Mouse (Mus musculus): ENCODE measurements around the gene Oasl2. TPM values are rescaled to one million over a fixed set of nuclear protein-coding genes. Genes with fewer than 3 reads are reported as not detected.

Gene Oasl2
- polyA plus RNA-seq, 1 experiment, result 11.2 TPM

DNA sequence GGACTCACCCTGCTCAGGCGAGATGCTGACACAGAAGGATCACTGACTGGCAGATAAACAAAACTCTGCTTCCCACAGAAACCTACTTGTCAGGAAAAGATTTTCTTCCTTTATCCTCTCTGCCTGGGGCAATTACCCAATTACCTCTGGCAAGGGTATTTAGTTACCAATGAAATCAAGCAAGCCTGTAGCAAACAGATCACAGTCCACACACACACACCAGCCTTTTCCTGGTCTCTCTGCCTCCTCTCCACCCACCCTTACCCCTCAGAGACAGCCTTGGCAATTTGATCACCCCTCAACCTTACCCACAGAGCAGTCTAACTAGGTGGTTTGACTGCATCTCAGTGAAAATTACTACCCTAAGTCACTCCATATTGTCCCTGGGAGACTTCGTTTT, 7.7 kb upstream of the Oasl2 start:
- DNase-seq, result no peak
- no peaks in the 10 kb centered on the region for H3K27me3 ChIP-seq (replicated peaks; ENCODE audit: control insufficient read depth, insufficient read depth, low read length)
- no peaks in the 10 kb centered on the region for H3K4me1 ChIP-seq (ENCODE audit: control insufficient read depth, insufficient read depth, low read length)
- H3K4me3 ChIP-seq (ENCODE audit: insufficient read depth, low read depth, low read length), result no peak overlapping the region
- H3K36me3 ChIP-seq (ENCODE audit: control insufficient read depth, insufficient read depth, low read length), result no peaks in the 10 kb centered on the region
- WGBS, result 94% methylated on average over 2 of the region's 2 CpGs
- TF ChIP-seq CTCF (conservative IDR thresholded peaks at IDR 0.05; ENCODE audit: insufficient read depth, insufficient read length, low read depth, low read length), result no peak
- TF ChIP-seq POLR2A (IDR thresholded peaks at IDR 0.05; ENCODE audit: low read depth, low read length), result no peak
- H3K27ac ChIP-seq (ENCODE audit: insufficient read depth, low read depth, low read length), result no peak overlapping the region

GRCm38 (mm10) chr5:114895542-114895941, 1.2 kb upstream of the Oasl2 start:
- 91% methylated on average over 4 of the region's 4 CpGs for WGBS
- Histone ChIP-seq H3K27ac (ENCODE audit: insufficient read depth, low read depth, low read length) (no peak overlapping the region), H3K4me1 (ENCODE audit: control insufficient read depth, insufficient read depth, low read length) (no peaks in the 10 kb centered on the region), H3K36me3 (ENCODE audit: control insufficient read depth, insufficient read depth, low read length) (no peaks in the 10 kb centered on the region), H3K27me3 (replicated peaks; ENCODE audit: control insufficient read depth, insufficient read depth, low read length) (no peaks in the 10 kb centered on the region), H3K4me3 (ENCODE audit: insufficient read depth, low read depth, low read length) (no peak overlapping the region)
- no peak for DNase-seq
- TF ChIP-seq POLR2A (IDR thresholded peaks at IDR 0.05; ENCODE audit: low read depth, low read length), result no peak

- TF ChIP-seq POLR2A (IDR thresholded peaks at IDR 0.05; ENCODE audit: low read depth, low read length), result no peak
- TF ChIP-seq CTCF (conservative IDR thresholded peaks at IDR 0.05; ENCODE audit: insufficient read depth, insufficient read length, low read depth, low read length), result no peak
- no peaks in the 10 kb centered on the region for H3K4me1 ChIP-seq (ENCODE audit: control insufficient read depth, insufficient read depth, low read length)
- peak overlapping the region; percentile 75 for H3K27ac ChIP-seq (ENCODE audit: insufficient read depth, low read depth, low read length)
- 14% methylated on average over 7 of the region's 7 CpGs for WGBS
- H3K4me3 ChIP-seq (ENCODE audit: insufficient read depth, low read depth, low read length), result peak overlapping the region; percentile 57
- H3K27me3 ChIP-seq (replicated peaks; ENCODE audit: control insufficient read depth, insufficient read depth, low read length), result no peaks in the 10 kb centered on the region
- H3K36me3 ChIP-seq (ENCODE audit: control insufficient read depth, insufficient read depth, low read length), result no peaks in the 10 kb centered on the region
- peak; percentile 75 for DNase-seq
Observed at GRCm38 (mm10) chr5:114897374-114897793, 648 bp downstream of the Oasl2 start.

DNA sequence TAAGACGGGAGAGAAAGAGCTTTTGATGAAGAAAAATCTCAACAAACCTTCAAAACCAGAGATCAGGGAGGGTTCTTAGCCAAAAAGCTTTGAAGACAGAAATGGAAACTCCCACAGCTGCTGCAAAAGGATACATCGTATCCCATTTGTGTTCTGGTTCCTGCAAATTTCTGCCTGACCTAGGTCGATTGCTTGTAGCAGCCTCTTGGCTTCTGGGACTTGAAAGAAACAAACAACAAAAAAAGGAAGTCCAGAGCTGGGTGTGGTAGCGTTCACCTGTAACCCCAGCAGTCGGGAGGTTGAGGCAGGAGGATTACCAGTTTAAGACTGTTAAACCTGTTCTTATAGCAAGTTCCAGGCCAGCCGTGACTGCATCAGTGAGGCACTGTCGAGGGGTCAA, 2.1 kb downstream of the Oasl2 start:
- no peaks in the 10 kb centered on the region for H3K4me1 ChIP-seq (ENCODE audit: control insufficient read depth, insufficient read depth, low read length)
- H3K27me3 ChIP-seq (replicated peaks; ENCODE audit: control insufficient read depth, insufficient read depth, low read length), result no peaks in the 10 kb centered on the region
- 62% methylated on average over 7 of the region's 7 CpGs for WGBS
- DNase-seq, result no peak
- H3K36me3 ChIP-seq (ENCODE audit: control insufficient read depth, insufficient read depth, low read length), result no peaks in the 10 kb centered on the region
- peak overlapping the region; percentile 33; the same call in 1 of the 2 replicates for H3K4me3 ChIP-seq (ENCODE audit: insufficient read depth, low read depth, low read length)
- H3K27ac ChIP-seq (ENCODE audit: insufficient read depth, low read depth, low read length), result 0 out of 2 replicates have a peak overlapping the region, but pooled peaks have one; percentile 28
- no peak for TF ChIP-seq CTCF (conservative IDR thresholded peaks at IDR 0.05; ENCODE audit: insufficient read depth, insufficient read length, low read depth, low read length)
- TF ChIP-seq POLR2A (IDR thresholded peaks at IDR 0.05; ENCODE audit: low read depth, low read length), result no peak

- Histone ChIP-seq H3K27ac (ENCODE audit: insufficient read depth, low read depth, low read length) (no peak overlapping the region), H3K36me3 (ENCODE audit: control insufficient read depth, insufficient read depth, low read length) (no peaks in the 10 kb centered on the region), H3K4me1 (ENCODE audit: control insufficient read depth, insufficient read depth, low read length) (no peaks in the 10 kb centered on the region), H3K27me3 (replicated peaks; ENCODE audit: control insufficient read depth, insufficient read depth, low read length) (no peaks in the 10 kb centered on the region), H3K4me3 (ENCODE audit: insufficient read depth, low read depth, low read length) (no peak overlapping the region)
- 51% methylated on average over 1 of the region's 1 CpGs for WGBS
- DNase-seq, result peak; percentile 61
- TF ChIP-seq POLR2A (IDR thresholded peaks at IDR 0.05; ENCODE audit: low read depth, low read length) (no peak), CTCF (conservative IDR thresholded peaks at IDR 0.05; ENCODE audit: insufficient read depth, insufficient read length, low read depth, low read length) (peak; percentile 80)
Observed at GRCm38 (mm10) chr5:114902413-114902812, 5.7 kb downstream of the Oasl2 start.

DNA sequence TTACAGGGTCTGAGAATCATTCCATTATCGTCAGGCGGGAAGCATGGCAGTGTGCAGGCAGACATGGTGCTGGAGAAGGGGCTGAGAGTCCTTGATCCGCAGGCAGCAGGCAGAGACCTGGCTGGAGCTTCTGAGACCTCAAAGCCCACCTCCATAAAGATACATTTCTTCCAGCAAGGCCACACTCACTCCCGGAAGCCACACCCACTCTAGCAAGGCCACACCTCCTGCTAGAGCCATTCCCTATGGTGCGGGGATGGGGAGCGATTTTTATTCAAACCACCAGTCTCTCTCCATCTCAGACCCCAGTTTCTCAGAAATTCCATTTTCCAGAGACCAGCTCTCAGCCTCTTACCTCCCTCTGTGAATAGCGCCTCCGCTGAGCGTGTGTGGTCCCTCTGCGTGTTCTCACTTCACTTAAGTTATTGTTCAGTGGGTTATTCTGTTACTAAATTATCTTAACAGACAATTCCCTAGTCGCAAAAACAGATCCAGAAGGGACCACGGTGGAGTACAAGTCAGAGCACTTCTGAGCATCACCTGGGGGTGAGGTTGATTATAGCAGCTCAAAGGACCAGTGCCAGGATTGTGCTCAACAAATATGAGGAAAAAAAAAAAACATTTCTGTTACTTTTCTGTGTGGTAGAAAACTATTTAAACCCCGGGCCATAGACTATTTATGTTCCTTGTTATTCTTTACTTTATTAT, 12.0 kb downstream of the Oasl2 start:
- no peaks in the 10 kb centered on the region for H3K4me1 ChIP-seq (ENCODE audit: control insufficient read depth, insufficient read depth, low read length)
- no peaks in the 10 kb centered on the region for H3K36me3 ChIP-seq (ENCODE audit: control insufficient read depth, insufficient read depth, low read length)
- H3K27me3 ChIP-seq (replicated peaks; ENCODE audit: control insufficient read depth, insufficient read depth, low read length), result no peaks in the 10 kb centered on the region
- TF ChIP-seq CTCF (conservative IDR thresholded peaks at IDR 0.05; ENCODE audit: insufficient read depth, insufficient read length, low read depth, low read length), result no peak
- no peak for TF ChIP-seq POLR2A (IDR thresholded peaks at IDR 0.05; ENCODE audit: low read depth, low read length)
- no peak overlapping the region for H3K27ac ChIP-seq (ENCODE audit: insufficient read depth, low read depth, low read length)
- no peak for DNase-seq
- WGBS, result 60% methylated on average over 13 of the region's 13 CpGs
- no peak overlapping the region for H3K4me3 ChIP-seq (ENCODE audit: insufficient read depth, low read depth, low read length)

- Histone ChIP-seq H3K4me1 (ENCODE audit: control insufficient read depth, insufficient read depth, low read length) (no peaks in the 10 kb centered on the region), H3K36me3 (ENCODE audit: control insufficient read depth, insufficient read depth, low read length) (no peaks in the 10 kb centered on the region)
- WGBS, result 37% methylated on average over 4 of the region's 4 CpGs
Observed at GRCm38 (mm10) chr5:114913686-114914085, 16.9 kb downstream of the Oasl2 start.

More at GRCm38 (mm10) chr5:114913686-114914085, 16.9 kb downstream of the Oasl2 start:
- Histone ChIP-seq H3K27me3 (replicated peaks; ENCODE audit: control insufficient read depth, insufficient read depth, low read length) (no peaks in the 10 kb centered on the region), H3K4me3 (ENCODE audit: insufficient read depth, low read depth, low read length) (no peak overlapping the region), H3K27ac (ENCODE audit: insufficient read depth, low read depth, low read length) (no peak overlapping the region)
- no peak for TF ChIP-seq CTCF (conservative IDR thresholded peaks at IDR 0.05; ENCODE audit: insufficient read depth, insufficient read length, low read depth, low read length)
- TF ChIP-seq POLR2A (IDR thresholded peaks at IDR 0.05; ENCODE audit: low read depth, low read length), result no peak
- DNase-seq, result peak; percentile 47

All from kidney, adult 2 months (tissue).